Mouse (Mus musculus) hindbrain, postnatal 0 days (tissue): ENCODE measurements at regions not wholly inside any gene's neighbourhood (a gene's known extent, or its start where the extent isn't known, plus 50 kb on each side); places are given as distances from the start of the nearest gene placed in this dataset.

Source experiments
- ATAC-seq: fragments of 200-750 bp; cut with Nextera tagmentation; 2 replicates; pipeline ENCODE4 v1.8.0; 2017; ENCODE audit warnings: mild to moderate bottlenecking, moderate TSS enrichment, moderate library complexity
- DNase-seq: peaks from one replicate; pipeline ENCODE4 v3.0.0-alpha.2; 2015; ENCODE audit warnings: low spot score
- H3K27ac ChIP-seq: fragments of 300-500 bp; sonication (generic); 2 replicates; pipeline ENCODE4 v1.5.1; 2014; ENCODE audit warnings: mild to moderate bottlenecking
- H3K27me3 ChIP-seq: fragments of 300-500 bp; sonication (generic); 2 replicates; pipeline ENCODE4 v1.6.1; 2014; ENCODE audit warnings: low read length, mixed read lengths; ENCODE audit not compliant: insufficient read depth
- H3K36me3 ChIP-seq: fragments of 300-500 bp; sonication (generic); 2 replicates; pipeline ENCODE4 v1.6.1; 2014; ENCODE audit warnings: low read length, mixed read lengths; ENCODE audit not compliant: insufficient read depth
- H3K4me1 ChIP-seq: fragments of 300-500 bp; sonication (generic); 2 replicates; pipeline ENCODE4 v1.6.1; 2014; ENCODE audit warnings: antibody characterized with exemption, low read length, mixed read lengths; ENCODE audit not compliant: insufficient read depth
- H3K4me2 ChIP-seq: fragments of 300-500 bp; sonication (generic); 2 replicates; pipeline ENCODE4 v1.6.1; 2014; ENCODE audit warnings: low read depth, mild to moderate bottlenecking, low read length, moderate library complexity, mixed read lengths
- H3K4me3 ChIP-seq: fragments of 300-500 bp; sonication (generic); 2 replicates; pipeline ENCODE4 v1.5.1; 2014; ENCODE audit warnings: low read length
- H3K9ac ChIP-seq: fragments of 300-500 bp; sonication (generic); replicated peaks from 2 replicates; pipeline ENCODE4 v1.6.1; 2014; ENCODE audit warnings: mild to moderate bottlenecking, low read length, moderate library complexity, mixed read lengths
- H3K9me3 ChIP-seq: fragments of 300-500 bp; sonication (generic); 2 replicates; pipeline ENCODE4 v1.6.1; 2016; ENCODE audit warnings: low read length, mixed read lengths
- CTCF ChIP-seq: IDR thresholded peaks from 2 replicates; pipeline ENCODE4 v1.5.1; 2016; ENCODE audit warnings: antibody characterized with exemption, control low read depth, low read depth
- WGBS: fragments of 180-500 bp; shearing (Covaris S2); extraction: QIAGEN DNeasy Blood & Tissue Kit; methylation state at CpG from one replicate; pipeline ENCODE4 v1.1.7; 2014; 5-methylcytosine and 5-hydroxymethylcytosine counted together

- ATAC-seq: no peak
- no peak overlapping the region for H3K4me2 ChIP-seq
- no peak overlapping the region for H3K27ac ChIP-seq
- 90% methylated on average over 1 of the region's 1 CpGs for WGBS
- no peak for DNase-seq
- no peaks in the 10 kb centered on the region for H3K27me3 ChIP-seq
- no peak overlapping the region for H3K4me3 ChIP-seq
- no peaks in the 10 kb centered on the region for H3K36me3 ChIP-seq
- H3K4me1 ChIP-seq: no peaks in the 10 kb centered on the region
- no peak overlapping the region for H3K9ac ChIP-seq
- H3K9me3 ChIP-seq: no peaks in the 10 kb centered on the region
- no peak for TF ChIP-seq CTCF
These were observed 155.3 kb downstream of the Csl start for GRCm38 (mm10) chr10:99604172-99604571.

DNA sequence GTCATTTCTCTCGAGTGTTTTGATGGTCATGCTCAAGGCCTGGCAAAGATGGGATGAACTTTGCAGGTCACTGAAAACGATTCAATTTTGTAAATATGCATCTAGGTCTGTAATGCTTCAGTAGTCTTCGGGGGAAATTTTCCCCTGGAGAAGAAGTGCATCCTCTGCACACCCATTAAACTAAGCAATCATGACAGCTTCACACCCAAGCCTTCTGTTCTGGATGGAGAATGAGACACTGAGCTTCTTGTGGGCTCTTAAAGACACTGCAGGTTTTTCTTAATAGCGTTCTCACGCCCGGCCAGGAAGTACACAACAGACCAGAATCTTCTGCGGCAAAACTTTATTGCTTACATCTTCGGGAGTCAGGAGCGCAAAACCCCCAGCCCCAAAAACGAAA, 151.0 kb downstream of the Csl start:
- Histone ChIP-seq H3K4me3 (no peak overlapping the region), H3K9ac (no peak overlapping the region), H3K9me3 (no peaks in the 10 kb centered on the region), H3K4me1 (no peaks in the 10 kb centered on the region), H3K27me3 (no peaks in the 10 kb centered on the region), H3K36me3 (no peaks in the 10 kb centered on the region), H3K4me2 (no peak overlapping the region), H3K27ac (no peak overlapping the region)
- 81% methylated on average over 10 of the region's 10 CpGs for WGBS
- DNase-seq (peak; percentile 37), ATAC-seq (peak; percentile 78; the same call in 1 of the 2 replicates)
- no peak for TF ChIP-seq CTCF

DNA sequence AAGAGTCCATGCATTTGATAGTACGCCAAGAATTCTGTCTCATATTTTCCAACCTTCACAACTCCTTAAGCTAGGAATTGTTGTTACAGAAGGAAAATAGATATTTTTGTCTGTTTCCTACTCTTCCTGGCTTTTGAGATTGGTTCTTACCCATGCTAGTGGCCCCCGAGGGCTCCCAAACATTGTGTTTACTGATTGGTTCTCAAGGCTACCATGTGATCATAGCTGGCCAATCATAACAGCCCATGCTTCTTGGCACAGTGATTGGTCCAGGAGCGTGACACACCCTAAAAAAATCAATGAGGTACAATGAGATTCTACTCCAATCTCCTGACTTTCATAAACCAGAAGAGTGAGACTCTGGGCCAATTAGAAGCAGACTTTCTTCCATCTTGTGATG, 150.0 kb downstream of the Csl start:
- DNase-seq (no peak), ATAC-seq (peak; percentile 58; the same call in 1 of the 2 replicates)
- Histone ChIP-seq H3K9me3 (no peaks in the 10 kb centered on the region), H3K27ac (no peak overlapping the region), H3K9ac (no peak overlapping the region), H3K36me3 (no peaks in the 10 kb centered on the region), H3K4me1 (no peaks in the 10 kb centered on the region), H3K4me3 (no peak overlapping the region), H3K4me2 (no peak overlapping the region), H3K27me3 (no peaks in the 10 kb centered on the region)
- no peak for TF ChIP-seq CTCF
- WGBS: 90% methylated on average over 3 of the region's 3 CpGs

DNA sequence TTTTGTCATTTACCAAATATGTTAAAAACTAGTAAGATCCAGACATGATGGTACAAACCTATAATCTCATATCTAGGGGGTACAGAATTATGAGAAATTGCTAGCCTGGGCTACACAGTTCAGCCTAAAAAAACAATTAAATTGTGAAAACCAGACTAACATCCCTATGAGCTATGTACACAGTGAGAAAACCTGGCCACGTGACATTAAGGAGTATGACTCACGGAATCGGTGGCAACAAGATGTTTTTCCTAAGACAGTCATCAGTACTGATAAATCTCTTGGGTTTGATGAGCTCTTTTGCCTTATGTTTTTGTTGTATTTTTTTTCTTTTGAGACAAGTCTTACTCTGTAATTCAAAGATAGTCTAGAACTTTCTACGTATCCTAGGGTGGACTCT, 148.6 kb downstream of the Csl start:
- Histone ChIP-seq H3K27ac (no peak overlapping the region), H3K4me2 (no peak overlapping the region), H3K36me3 (no peaks in the 10 kb centered on the region), H3K4me3 (no peak overlapping the region), H3K9ac (no peak overlapping the region), H3K4me1 (no peaks in the 10 kb centered on the region), H3K9me3 (no peaks in the 10 kb centered on the region), H3K27me3 (no peaks in the 10 kb centered on the region)
- no peak for TF ChIP-seq CTCF
- DNase-seq: no peak
- WGBS: 93% methylated on average over 4 of the region's 4 CpGs
- ATAC-seq: no peak

- no peak overlapping the region for H3K4me2 ChIP-seq
- no peaks in the 10 kb centered on the region for H3K36me3 ChIP-seq
- ATAC-seq (no peak), DNase-seq (no peak)
- H3K9ac ChIP-seq: no peak overlapping the region
- H3K4me1 ChIP-seq: no peaks in the 10 kb centered on the region
- H3K4me3 ChIP-seq: no peak overlapping the region
- no peaks in the 10 kb centered on the region for H3K9me3 ChIP-seq
- H3K27me3 ChIP-seq: no peaks in the 10 kb centered on the region
- no peak overlapping the region for H3K27ac ChIP-seq
- no peak for TF ChIP-seq CTCF
- WGBS: 77% methylated on average over 7 of the region's 7 CpGs
These were observed 144.8 kb downstream of the Csl start for GRCm38 (mm10) chr10:99614392-99615249.

DNA sequence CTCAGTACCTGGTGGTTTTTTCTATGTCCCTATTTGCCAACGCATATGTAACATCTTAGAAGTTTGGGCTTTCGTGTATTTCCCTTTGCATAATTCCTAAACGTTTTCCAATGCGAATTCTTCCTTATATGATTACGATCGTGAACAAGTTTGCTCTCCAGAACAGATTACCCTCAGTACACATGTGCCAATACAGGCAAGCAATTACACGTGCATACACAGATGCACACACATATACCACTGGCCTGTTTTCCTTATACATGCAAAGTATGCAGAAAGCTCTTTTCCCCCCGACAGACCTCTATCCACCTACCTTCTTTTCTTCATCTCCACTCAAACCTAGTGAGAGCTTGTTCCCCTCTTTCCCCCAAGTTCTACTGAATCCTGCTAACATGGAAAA, 144.1 kb downstream of the Csl start:
- Histone ChIP-seq H3K9ac (no peak overlapping the region), H3K4me3 (no peak overlapping the region), H3K4me1 (no peaks in the 10 kb centered on the region), H3K9me3 (no peaks in the 10 kb centered on the region), H3K27ac (no peak overlapping the region), H3K4me2 (no peak overlapping the region), H3K36me3 (no peaks in the 10 kb centered on the region), H3K27me3 (no peaks in the 10 kb centered on the region)
- 84% methylated on average over 8 of the region's 8 CpGs for WGBS
- ATAC-seq (no peak), DNase-seq (no peak)
- TF ChIP-seq CTCF: no peak

GRCm38 (mm10) chr10:99615779-99616178, 143.7 kb downstream of the Csl start:
- peak; percentile 99 for TF ChIP-seq CTCF
- H3K9ac ChIP-seq: no peak overlapping the region
- WGBS: 10% methylated on average over 6 of the region's 6 CpGs

More at GRCm38 (mm10) chr10:99615779-99616178, 143.7 kb downstream of the Csl start:
- Histone ChIP-seq H3K9me3 (no peaks in the 10 kb centered on the region), H3K27me3 (no peaks in the 10 kb centered on the region), H3K4me2 (no peak overlapping the region), H3K4me3 (no peak overlapping the region), H3K27ac (no peak overlapping the region), H3K4me1 (no peaks in the 10 kb centered on the region), H3K36me3 (no peaks in the 10 kb centered on the region)
- DNase-seq (peak; percentile 97), ATAC-seq (peak; percentile 79)
